Mouse (Mus musculus) midbrain, embryonic 12.5 days (tissue): Measurements from ENCODE around the gene Ikzf3. TPM values are rescaled to one million over a fixed set of nuclear protein-coding genes. Genes with fewer than 3 reads are reported as not detected.

Source experiments
- ATAC-seq: fragments of 200-750 bp; cut with Nextera tagmentation; 2 replicates; pipeline ENCODE4 v1.8.0; 2017; ENCODE audit warnings: low read depth, moderate TSS enrichment, moderate library complexity; ENCODE audit not compliant: low FRiP score
- H3K27ac ChIP-seq: fragments of 300-500 bp; sonication (generic); replicated peaks from 2 replicates; pipeline ENCODE4 v1.5.1; 2016; ENCODE audit warnings: mild to moderate bottlenecking
- H3K27me3 ChIP-seq: fragments of 300-500 bp; sonication (generic); 2 replicates; pipeline ENCODE4 v1.6.1; 2016; ENCODE audit warnings: mild to moderate bottlenecking
- H3K36me3 ChIP-seq: fragments of 300-500 bp; sonication (generic); 2 replicates; pipeline ENCODE4 v1.6.1; 2016
- H3K4me1 ChIP-seq: fragments of 300-500 bp; sonication (generic); 2 replicates; pipeline ENCODE4 v1.6.1; 2016
- H3K4me2 ChIP-seq: fragments of 300-500 bp; sonication (generic); replicated peaks from 2 replicates; pipeline ENCODE4 v1.6.1; 2016; ENCODE audit warnings: mild to moderate bottlenecking, moderate library complexity
- H3K4me3 ChIP-seq: fragments of 300-500 bp; sonication (generic); 2 replicates; pipeline ENCODE4 v1.5.1; 2016; ENCODE audit warnings: mild to moderate bottlenecking
- H3K9ac ChIP-seq: fragments of 300-500 bp; sonication (generic); replicated peaks from 2 replicates; pipeline ENCODE4 v1.6.1; 2016; ENCODE audit warnings: mild to moderate bottlenecking, moderate library complexity
- H3K9me3 ChIP-seq: fragments of 300-500 bp; sonication (generic); 2 replicates; pipeline ENCODE4 v1.6.1; 2016; ENCODE audit warnings: mild to moderate bottlenecking
- WGBS: fragments of 180-500 bp; shearing (Covaris S2); methylation state at CpG from one replicate; pipeline ENCODE4 v1.1.7; 2016; 5-methylcytosine and 5-hydroxymethylcytosine counted together
- polyA plus RNA-seq: library from polyadenylated mRNA; unstranded; fragments of >200 nt; fragmentation: Nextera tagmentation; extraction: Ambion mirVana; gene quantifications from 2 replicates; pipeline ENCODE4 v1.2.1, GENCODE M21; 2016

The Ikzf3 gene
- polyA plus RNA-seq, 1 experiment from 2014 or later, result 0.27 TPM

- H3K4me1 ChIP-seq, result peaks cover 6% of the 10 kb centered on the region; the same call in 1 of the 2 replicates
- no peak for ATAC-seq
- WGBS, result 41% methylated on average over 7 of the region's 7 CpGs
- H3K4me2 ChIP-seq, result no peak overlapping the region
- no peak overlapping the region for H3K27ac ChIP-seq
- no peaks in the 10 kb centered on the region for H3K9me3 ChIP-seq
- H3K9ac ChIP-seq, result no peak overlapping the region
- no peaks in the 10 kb centered on the region for H3K36me3 ChIP-seq
- no peak overlapping the region for H3K4me3 ChIP-seq
- H3K27me3 ChIP-seq, result no peaks in the 10 kb centered on the region
Measured at GRCm38 (mm10) chr11:98560942-98561341, 15.1 kb upstream of the Ikzf3 start.

- 63% methylated on average over 12 of the region's 12 CpGs for WGBS
Measured at GRCm38 (mm10) chr11:98555124-98555700, 9.4 kb upstream of the Ikzf3 start.

GRCm38 (mm10) chr11:98553966-98554365, 8.1 kb upstream of the Ikzf3 start:
- 88% methylated on average over 4 of the region's 4 CpGs for WGBS
- no peak overlapping the region for H3K27ac ChIP-seq
- 0 out of 2 replicates have a peak, but pooled peaks cover 4% of the 10 kb centered on the region for H3K4me1 ChIP-seq
- H3K9ac ChIP-seq, result no peak overlapping the region
- H3K4me2 ChIP-seq, result no peak overlapping the region
- no peaks in the 10 kb centered on the region for H3K36me3 ChIP-seq
- no peaks in the 10 kb centered on the region for H3K9me3 ChIP-seq
- ATAC-seq, result no peak
- peaks cover 16% of the 10 kb centered on the region for H3K27me3 ChIP-seq
- no peak overlapping the region for H3K4me3 ChIP-seq

More at GRCm38 (mm10) chr11:98555124-98555700, 9.4 kb upstream of the Ikzf3 start:
- H3K9me3 ChIP-seq, result no peaks in the 10 kb centered on the region
- H3K4me2 ChIP-seq, result no peak overlapping the region
- ATAC-seq, result no peak
- H3K27ac ChIP-seq, result no peak overlapping the region
- 0 out of 2 replicates have a peak, but pooled peaks cover 4% of the 10 kb centered on the region for H3K4me1 ChIP-seq
- peaks cover 3% of the 10 kb centered on the region for H3K27me3 ChIP-seq
- H3K9ac ChIP-seq, result no peak overlapping the region
- no peaks in the 10 kb centered on the region for H3K36me3 ChIP-seq
- H3K4me3 ChIP-seq, result no peak overlapping the region

GRCm38 (mm10) chr11:98550975-98551828, 5.4 kb upstream of the Ikzf3 start, which contains the start of gene Zpbp2:
Zpbp2 (plus strand) TSS chr11:98551097.
- 0 out of 2 replicates have a peak, but pooled peaks cover 4% of the 10 kb centered on the region for H3K4me1 ChIP-seq
- peak within 1 kb of the TSS; percentile 78 for H3K27ac ChIP-seq
- H3K9me3 ChIP-seq, result no peaks in the 10 kb centered on the region
- no peaks in the 10 kb centered on the region for H3K36me3 ChIP-seq
- peak within 1 kb of the TSS; percentile 81 for H3K4me3 ChIP-seq
- peak; percentile 97 for ATAC-seq
- peak within 1 kb of the TSS; percentile 67 for H3K9ac ChIP-seq
- H3K4me2 ChIP-seq, result peak within 1 kb of the TSS; percentile 84
- H3K27me3 ChIP-seq, result peaks cover 44% of the 10 kb centered on the region
- WGBS, result under 1% methylated on average over 51 of the region's 51 CpGs

GRCm38 (mm10) chr11:98550311-98550974, 4.6 kb upstream of the Ikzf3 start:
- Histone ChIP-seq H3K4me1 (peaks cover 8% of the 10 kb centered on the region), H3K27ac (no peak overlapping the region), H3K27me3 (peaks cover 51% of the 10 kb centered on the region), H3K9ac (peak overlapping the region; percentile 67; the same call in 1 of the 2 replicates), H3K4me2 (peak overlapping the region; percentile 84), H3K36me3 (no peaks in the 10 kb centered on the region), H3K9me3 (no peaks in the 10 kb centered on the region), H3K4me3 (peak overlapping the region; percentile 81)
- 0 out of 2 replicates have a peak, but pooled peaks have one; percentile 3 for ATAC-seq
- WGBS, result 20% methylated on average over 20 of the region's 20 CpGs

GRCm38 (mm10) chr11:98549363-98549762, 3.5 kb upstream of the Ikzf3 start:
- WGBS, result 70% methylated on average over 4 of the region's 4 CpGs
- Histone ChIP-seq H3K4me2 (no peak overlapping the region), H3K27me3 (peaks cover 57% of the 10 kb centered on the region)

GRCm38 (mm10) chr11:98547308-98547693, 1.5 kb upstream of the Ikzf3 start:
- Histone ChIP-seq H3K36me3 (no peaks in the 10 kb centered on the region), H3K27me3 (peaks cover 72% of the 10 kb centered on the region), H3K9me3 (no peaks in the 10 kb centered on the region), H3K4me3 (no peak overlapping the region), H3K27ac (no peak overlapping the region), H3K4me2 (no peak overlapping the region), H3K9ac (no peak overlapping the region), H3K4me1 (peaks cover 11% of the 10 kb centered on the region)
- no peak for ATAC-seq
- WGBS, result 63% methylated on average over 3 of the region's 3 CpGs

More at GRCm38 (mm10) chr11:98549363-98549762, 3.5 kb upstream of the Ikzf3 start:
- no peak for ATAC-seq
- no peaks in the 10 kb centered on the region for H3K36me3 ChIP-seq
- H3K4me3 ChIP-seq, result no peak overlapping the region
- no peak overlapping the region for H3K9ac ChIP-seq
- H3K9me3 ChIP-seq, result no peaks in the 10 kb centered on the region
- H3K4me1 ChIP-seq, result peaks cover 11% of the 10 kb centered on the region
- no peak overlapping the region for H3K27ac ChIP-seq

GRCm38 (mm10) chr11:98546529-98547307, 887 bp upstream of the Ikzf3 start:
- ATAC-seq, result no peak
- WGBS, result 46% methylated on average over 12 of the region's 12 CpGs
- no peak overlapping the region for H3K9ac ChIP-seq
- no peak overlapping the region for H3K4me3 ChIP-seq
- H3K27me3 ChIP-seq, result peaks cover 75% of the 10 kb centered on the region
- H3K4me2 ChIP-seq, result no peak overlapping the region
- H3K9me3 ChIP-seq, result no peaks in the 10 kb centered on the region
- H3K27ac ChIP-seq, result no peak overlapping the region
- H3K4me1 ChIP-seq, result peaks cover 11% of the 10 kb centered on the region
- H3K36me3 ChIP-seq, result no peaks in the 10 kb centered on the region

GRCm38 (mm10) chr11:98544890-98545677, 747 bp downstream of the Ikzf3 start:
- peaks cover 79% of the 10 kb centered on the region for H3K27me3 ChIP-seq

GRCm38 (mm10) chr11:98543414-98543813, 2.4 kb downstream of the Ikzf3 start:
- peaks cover 62% of the 10 kb centered on the region for H3K27me3 ChIP-seq
- no peaks in the 10 kb centered on the region for H3K36me3 ChIP-seq
- no peak overlapping the region for H3K4me2 ChIP-seq
- no peak overlapping the region for H3K9ac ChIP-seq
- ATAC-seq, result no peak
- no peak overlapping the region for H3K27ac ChIP-seq
- H3K4me3 ChIP-seq, result no peak overlapping the region
- WGBS, result 76% methylated on average over 1 of the region's 1 CpGs
- peaks cover 7% of the 10 kb centered on the region for H3K4me1 ChIP-seq
- peaks cover 7% of the 10 kb centered on the region; the same call in 1 of the 2 replicates for H3K9me3 ChIP-seq

More at GRCm38 (mm10) chr11:98544890-98545677, 747 bp downstream of the Ikzf3 start:
- 4% methylated on average over 16 of the region's 16 CpGs for WGBS
- Histone ChIP-seq H3K36me3 (no peaks in the 10 kb centered on the region), H3K4me1 (peaks cover 7% of the 10 kb centered on the region), H3K27ac (no peak overlapping the region), H3K9me3 (peaks cover 3% of the 10 kb centered on the region; the same call in 1 of the 2 replicates), H3K4me3 (peak overlapping the region; percentile 47), H3K4me2 (peak overlapping the region; percentile 77), H3K9ac (peak overlapping the region; percentile 55; the same call in 1 of the 2 replicates)
- no peak for ATAC-seq
